Mouse (Mus musculus) kidney, adult 2 months (tissue): Measurements from ENCODE around the gene Ncl.

ENCODE experiments used
- CTCF ChIP-seq: fragments of 200-500 bp; conservative IDR thresholded peaks from 2 replicates; pipeline ENCODE4 v1.5.1; 2011; ENCODE audit warnings: low read depth, mild to moderate bottlenecking, control low read depth, low read length, moderate library complexity, mixed read lengths; ENCODE audit not compliant: insufficient read depth, insufficient read length
- POLR2A ChIP-seq: fragments of 200-500 bp; IDR thresholded peaks from one replicate; pipeline ENCODE4 v1.6.1; 2011; ENCODE audit warnings: low read depth, low read length, control low read depth

DNA sequence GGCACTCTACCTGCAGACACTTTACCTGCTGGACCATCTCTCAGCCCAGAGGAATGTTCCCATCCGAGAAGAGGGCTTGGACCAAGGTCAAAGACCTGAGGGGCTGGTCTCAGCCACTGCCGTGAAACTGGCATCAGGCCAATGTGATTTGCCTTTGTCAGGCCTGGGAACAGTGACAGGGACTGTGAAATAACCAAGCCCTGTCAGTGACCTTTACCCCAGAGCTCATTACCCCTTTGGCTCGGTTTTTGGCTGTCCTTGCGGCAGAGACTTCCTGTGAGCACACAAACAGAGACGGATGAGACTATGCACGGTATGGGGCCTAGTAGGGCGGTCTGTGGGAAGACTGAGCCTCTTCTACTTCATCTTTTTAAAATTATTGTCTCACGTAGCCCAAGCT lies 47.7 kb upstream of the Ncl start:
- TF ChIP-seq CTCF, result no peak
- TF ChIP-seq POLR2A, result no peak
